Mouse (Mus musculus) myocyte (in vitro differentiated cells): ENCODE measurements around the gene Commd2.

Experiments used
- MYOD1 ChIP-seq, 3 experiments: IDR thresholded peaks; one replicate each; pipeline ENCODE4 v1.6.1; 2011; ENCODE audit warnings: control low read depth in 2 of 3, low read depth in 2 of 3, mild to moderate bottlenecking in 2 of 3, moderate library complexity in 1 of 3; ENCODE audit not compliant: insufficient read length in 2 of 3, control insufficient read depth in 1 of 3
- POLR2A ChIP-seq: IDR thresholded peaks from one replicate; pipeline ENCODE4 v1.6.1; 2011; ENCODE audit warnings: low read depth, mild to moderate bottlenecking, control low read depth, moderate library complexity; ENCODE audit not compliant: insufficient read length
- POLR2AphosphoS2 ChIP-seq: IDR thresholded peaks from one replicate; pipeline ENCODE4 v1.6.1; 2011; ENCODE audit warnings: low read depth, control low read depth; ENCODE audit not compliant: insufficient read length
- USF1 ChIP-seq: IDR thresholded peaks from one replicate; pipeline ENCODE4 v1.6.1; 2011; ENCODE audit warnings: low read depth, mild to moderate bottlenecking, control low read depth, moderate library complexity

DNA sequence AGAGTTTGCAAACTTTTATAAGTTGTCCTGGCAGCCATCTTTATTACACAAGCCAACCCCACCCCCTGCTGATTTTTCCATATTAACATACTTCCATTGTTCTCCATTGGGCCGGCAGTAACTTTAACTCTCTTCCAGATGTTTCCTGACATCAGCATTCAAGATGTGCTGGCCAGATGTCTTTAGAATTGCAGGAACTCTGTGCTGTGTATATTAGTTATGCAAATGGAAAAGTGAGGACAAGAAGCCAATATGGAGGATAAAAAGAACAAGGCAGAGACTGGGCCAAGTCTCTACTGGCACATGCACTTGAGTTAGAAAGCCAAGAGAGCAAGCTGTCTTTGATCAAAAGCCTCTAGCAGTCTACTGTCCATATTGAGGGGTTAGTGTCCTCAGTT, 46.9 kb downstream of the Commd2 start:
- no peak for TF ChIP-seq MYOD1 (IDR thresholded peaks at IDR 0.05; ENCODE audit: control insufficient read depth in 1 of 3, insufficient read length in 2 of 3, low read depth in 2 of 3)
- no peak for TF ChIP-seq USF1
- no peak for TF ChIP-seq POLR2A
- TF ChIP-seq POLR2AphosphoS2 = no peak
